Mouse (Mus musculus) testis, adult 2 months (tissue): ENCODE results near the gene Plk3.

Experiments used
- CTCF ChIP-seq: fragments of 200-500 bp; IDR thresholded peaks from 2 replicates; pipeline ENCODE4 v1.5.1; 2012; ENCODE audit warnings: low read depth, mild to moderate bottlenecking, inconsistent platforms, low read length, moderate library complexity; ENCODE audit not compliant: control insufficient read depth, insufficient read depth, insufficient replicate concordance
- POLR2A ChIP-seq: fragments of 200-500 bp; IDR thresholded peaks from 2 replicates; pipeline ENCODE4 v1.6.1; 2012; ENCODE audit warnings: low read depth, mild to moderate bottlenecking, inconsistent platforms, low read length, moderate library complexity; ENCODE audit not compliant: control insufficient read depth

DNA sequence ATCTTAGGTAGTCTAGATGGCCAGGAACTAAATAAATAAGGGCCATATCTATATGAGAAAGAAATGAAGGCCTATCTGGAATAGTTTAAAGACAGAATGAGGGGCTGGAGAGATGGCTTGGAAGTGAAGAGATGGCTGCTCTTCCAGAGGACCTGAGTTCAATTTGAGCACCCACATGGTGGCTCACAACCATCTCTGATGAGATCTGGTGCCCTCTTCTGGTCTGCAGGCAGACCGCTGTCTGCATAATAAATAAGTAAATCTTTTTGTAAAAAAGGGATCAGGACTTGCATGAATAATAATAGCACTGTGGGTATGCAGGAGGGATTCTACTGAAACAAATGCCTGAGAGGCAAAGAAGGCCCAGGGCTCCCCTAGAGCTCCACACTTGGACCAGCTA, 20.5 kb downstream of the Plk3 start:
- TF ChIP-seq CTCF (no peak), POLR2A (no peak)
